Mouse (Mus musculus) heart, postnatal 0 days (tissue): ENCODE data around the gene Fam114a2. TPM values are rescaled to one million over a fixed set of nuclear protein-coding genes. Genes with fewer than 3 reads are reported as not detected.

Experiments used
- ATAC-seq: fragments of 200-750 bp; cut with Nextera tagmentation; 2 replicates; pipeline ENCODE4 v1.8.0; 2017; ENCODE audit warnings: low read depth, moderate number of reproducible peaks, moderate library complexity; ENCODE audit not compliant: insufficient read depth
- DNase-seq: peaks from one replicate; pipeline ENCODE4 v3.0.0-alpha.2; 2016; ENCODE audit warnings: low spot score
- H3K27ac ChIP-seq: fragments of 300-500 bp; sonication (generic); 2 replicates; pipeline ENCODE4 v1.5.1; 2014; ENCODE audit warnings: low read depth, mild to moderate bottlenecking
- H3K27me3 ChIP-seq: fragments of 300-500 bp; sonication (generic); 2 replicates; pipeline ENCODE4 v1.6.1; 2014; ENCODE audit warnings: low read length, mixed read lengths; ENCODE audit not compliant: control insufficient read depth, insufficient read depth
- H3K36me3 ChIP-seq: fragments of 300-500 bp; sonication (generic); replicated peaks from 2 replicates; pipeline ENCODE4 v1.6.1; 2014; ENCODE audit warnings: low read length, mixed read lengths; ENCODE audit not compliant: control insufficient read depth, insufficient read depth
- H3K4me1 ChIP-seq: fragments of 300-500 bp; sonication (generic); 2 replicates; pipeline ENCODE4 v1.6.1; 2014; ENCODE audit warnings: antibody characterized with exemption; ENCODE audit not compliant: control insufficient read depth, insufficient read depth
- H3K4me2 ChIP-seq: fragments of 300-500 bp; sonication (generic); 2 replicates; pipeline ENCODE4 v1.6.1; 2014; ENCODE audit warnings: low read depth, mild to moderate bottlenecking, low read length, moderate library complexity
- H3K4me3 ChIP-seq: fragments of 300-500 bp; sonication (generic); 2 replicates; pipeline ENCODE4 v1.5.1; 2014; ENCODE audit warnings: low read depth, low read length
- H3K9ac ChIP-seq: fragments of 300-500 bp; sonication (generic); replicated peaks from 2 replicates; pipeline ENCODE4 v1.6.1; 2014; ENCODE audit warnings: low read depth, low read length, mixed read lengths
- H3K9me3 ChIP-seq: fragments of 300-500 bp; sonication (generic); replicated peaks from 2 replicates; pipeline ENCODE4 v1.6.1; 2016; ENCODE audit warnings: low read length; ENCODE audit not compliant: control insufficient read depth
- CTCF ChIP-seq: IDR thresholded peaks from 2 replicates; pipeline ENCODE4 v1.5.1; 2016; ENCODE audit warnings: antibody characterized with exemption, control low read depth, low read depth
- EP300 ChIP-seq: IDR thresholded peaks from 2 replicates; pipeline ENCODE4 v1.6.1; 2016; ENCODE audit warnings: antibody characterized with exemption, low read depth
- WGBS: fragments of 180-500 bp; shearing (Covaris S2); extraction: QIAGEN DNeasy Blood & Tissue Kit; methylation state at CpG from one replicate; pipeline ENCODE4 v1.1.7; 2014; 5-methylcytosine and 5-hydroxymethylcytosine counted together
- polyA plus RNA-seq: library from polyadenylated mRNA; unstranded; fragments of >200 nt; fragmentation: Nextera tagmentation; extraction: Ambion mirVana; gene quantifications from 2 replicates; pipeline ENCODE4 v1.2.1, GENCODE M21; 2015
- total RNA-seq: library from RNA; depleted of rRNA; stranded (reverse); fragments of >200 nt; gene quantifications from 2 replicates; pipeline ENCODE4 v1.2.3, GENCODE M21; 2014; ENCODE audit warnings: low replicate concordance

The Fam114a2 gene
- total and polyA plus RNA-seq, 2 experiments from 2014 or later: 41.8 to 50.6 TPM

- no peak overlapping the region for H3K27ac ChIP-seq
- no peak for ATAC-seq
- H3K9me3 ChIP-seq: no peaks in the 10 kb centered on the region
- 36% methylated on average over 6 of the region's 6 CpGs for WGBS
- H3K9ac ChIP-seq: no peak overlapping the region
- no peak overlapping the region for H3K4me3 ChIP-seq
- H3K4me1 ChIP-seq: no peaks in the 10 kb centered on the region
- TF ChIP-seq EP300 (no peak), CTCF (no peak)
- H3K27me3 ChIP-seq: no peaks in the 10 kb centered on the region
- DNase-seq: no peak
- H3K4me2 ChIP-seq: no peak overlapping the region
- H3K36me3 ChIP-seq: no peaks in the 10 kb centered on the region
These were observed 48.4 kb downstream of the Fam114a2 start for GRCm38 (mm10) chr11:57470056-57470455.

GRCm38 (mm10) chr11:57468706-57469105 is 49.7 kb downstream of the Fam114a2 start:
- WGBS: 65% methylated on average over 4 of the region's 4 CpGs
- Histone ChIP-seq H3K4me2 (no peak overlapping the region), H3K9ac (no peak overlapping the region), H3K9me3 (no peaks in the 10 kb centered on the region), H3K27me3 (no peaks in the 10 kb centered on the region), H3K27ac (no peak overlapping the region), H3K36me3 (no peaks in the 10 kb centered on the region), H3K4me3 (no peak overlapping the region), H3K4me1 (no peaks in the 10 kb centered on the region)
- ATAC-seq: no peak
- no peak for TF ChIP-seq CTCF
- no peak for TF ChIP-seq EP300
- DNase-seq: no peak

- DNase-seq (peak; percentile 77), ATAC-seq (no peak; the same call in 1 of the 2 replicates)
- no peak overlapping the region for H3K4me3 ChIP-seq
- H3K27me3 ChIP-seq: no peaks in the 10 kb centered on the region
- H3K36me3 ChIP-seq: no peaks in the 10 kb centered on the region
- no peak overlapping the region for H3K9ac ChIP-seq
- H3K9me3 ChIP-seq: no peaks in the 10 kb centered on the region
- H3K4me1 ChIP-seq: no peaks in the 10 kb centered on the region
- H3K4me2 ChIP-seq: no peak overlapping the region
- TF ChIP-seq CTCF: peak; percentile 83
- no peak for TF ChIP-seq EP300
- 41% methylated on average over 23 of the region's 23 CpGs for WGBS
- H3K27ac ChIP-seq: no peak overlapping the region
These were observed 51.0 kb downstream of the Fam114a2 start for GRCm38 (mm10) chr11:57467159-57468110.

GRCm38 (mm10) chr11:57465844-57466243 is 52.6 kb downstream of the Fam114a2 start:
- H3K4me1 ChIP-seq: no peaks in the 10 kb centered on the region
- H3K9me3 ChIP-seq: no peaks in the 10 kb centered on the region
- no peaks in the 10 kb centered on the region for H3K27me3 ChIP-seq
- no peak overlapping the region for H3K9ac ChIP-seq
- no peak for ATAC-seq
- no peak for TF ChIP-seq CTCF
- no peak for TF ChIP-seq EP300
- no peak for DNase-seq
- 72% methylated on average over 3 of the region's 3 CpGs for WGBS
- H3K4me3 ChIP-seq: no peak overlapping the region
- H3K36me3 ChIP-seq: no peaks in the 10 kb centered on the region
- no peak overlapping the region for H3K27ac ChIP-seq
- no peak overlapping the region for H3K4me2 ChIP-seq

GRCm38 (mm10) chr11:57465025-57465424 is 53.4 kb downstream of the Fam114a2 start:
- H3K27ac ChIP-seq: no peak overlapping the region
- no peaks in the 10 kb centered on the region for H3K9me3 ChIP-seq
- H3K27me3 ChIP-seq: no peaks in the 10 kb centered on the region
- no peak overlapping the region for H3K9ac ChIP-seq
- DNase-seq (no peak), ATAC-seq (no peak)
- no peaks in the 10 kb centered on the region for H3K4me1 ChIP-seq
- WGBS: 55% methylated on average over 8 of the region's 8 CpGs
- no peaks in the 10 kb centered on the region for H3K36me3 ChIP-seq
- TF ChIP-seq CTCF: 0 out of 2 replicates have a peak, but pooled peaks have one; percentile 1
- no peak for TF ChIP-seq EP300
- H3K4me3 ChIP-seq: no peak overlapping the region
- H3K4me2 ChIP-seq: no peak overlapping the region

- Histone ChIP-seq H3K4me1 (no peaks in the 10 kb centered on the region), H3K4me3 (no peak overlapping the region), H3K9ac (no peak overlapping the region), H3K36me3 (no peaks in the 10 kb centered on the region), H3K4me2 (no peak overlapping the region), H3K27me3 (no peaks in the 10 kb centered on the region), H3K27ac (no peak overlapping the region), H3K9me3 (no peaks in the 10 kb centered on the region)
- DNase-seq: no peak
- WGBS: 40% methylated on average over 6 of the region's 6 CpGs
- ATAC-seq: no peak
- TF ChIP-seq EP300 (no peak), CTCF (no peak)
These were observed 58.7 kb downstream of the Fam114a2 start for GRCm38 (mm10) chr11:57459759-57460158.
